Mouse (Mus musculus) myocyte (in vitro differentiated cells): ENCODE measurements at regions not wholly inside any gene's neighbourhood (a gene's known extent, or its start where the extent isn't known, plus 50 kb on each side); places are given as distances from the start of the nearest gene placed in this dataset.

ENCODE experiments used
- E2F4 ChIP-seq: IDR thresholded peaks from one replicate; pipeline ENCODE4 v1.6.1; 2011; ENCODE audit warnings: mild to moderate bottlenecking, control low read depth, moderate library complexity; ENCODE audit not compliant: insufficient read depth
- MYOD1 ChIP-seq, 3 experiments: IDR thresholded peaks; one replicate each; pipeline ENCODE4 v1.6.1; 2011; ENCODE audit warnings: control low read depth in 2 of 3, low read depth in 2 of 3, mild to moderate bottlenecking in 2 of 3, moderate library complexity in 1 of 3; ENCODE audit not compliant: insufficient read length in 2 of 3, control insufficient read depth in 1 of 3
- MYOG ChIP-seq, 3 experiments: IDR thresholded peaks; one replicate each; pipeline ENCODE4 v1.6.1; 2011; ENCODE audit warnings: control low read depth in 2 of 3, low read depth in 2 of 3, mild to moderate bottlenecking in 2 of 3; ENCODE audit not compliant: insufficient read length in 2 of 3, control insufficient read depth in 1 of 3, insufficient read depth in 1 of 3
- POLR2A ChIP-seq: IDR thresholded peaks from one replicate; pipeline ENCODE4 v1.6.1; 2011; ENCODE audit warnings: low read depth, mild to moderate bottlenecking, control low read depth, moderate library complexity; ENCODE audit not compliant: insufficient read length
- POLR2AphosphoS2 ChIP-seq: IDR thresholded peaks from one replicate; pipeline ENCODE4 v1.6.1; 2011; ENCODE audit warnings: low read depth, control low read depth; ENCODE audit not compliant: insufficient read length
- SRF ChIP-seq: IDR thresholded peaks from one replicate; pipeline ENCODE4 v1.6.1; 2011; ENCODE audit warnings: low read depth; ENCODE audit not compliant: control insufficient read depth, insufficient read length
- TCF12 ChIP-seq: IDR thresholded peaks from one replicate; pipeline ENCODE4 v1.6.1; 2011; ENCODE audit warnings: mild to moderate bottlenecking, control low read depth; ENCODE audit not compliant: poor library complexity, insufficient read depth, severe bottlenecking
- TCF3 ChIP-seq: IDR thresholded peaks from one replicate; pipeline ENCODE4 v1.6.1; 2011; ENCODE audit warnings: low read depth, control low read depth; ENCODE audit not compliant: insufficient read length

DNA sequence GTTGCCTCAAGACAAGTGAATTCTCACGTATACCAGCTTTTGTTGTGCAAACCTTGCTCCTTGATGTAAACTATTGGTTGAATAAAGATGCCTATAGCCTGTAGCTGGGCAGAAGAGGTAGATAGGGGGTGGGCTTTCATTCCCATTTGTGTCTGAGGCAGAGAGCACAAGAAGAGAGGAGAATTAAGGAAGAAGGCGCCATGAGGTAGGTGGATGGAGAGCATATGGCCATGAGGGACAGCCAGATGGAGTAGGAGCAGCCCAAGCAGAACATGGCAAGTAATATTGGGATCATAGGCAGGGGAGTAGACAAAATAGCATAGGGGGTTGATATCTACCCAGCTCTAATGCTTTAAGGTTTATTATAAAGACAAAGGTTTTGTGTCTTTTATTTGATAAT is 557.3 kb downstream of the Ptprc start:
- TF ChIP-seq TCF12 (no peak), POLR2A (no peak), POLR2AphosphoS2 (no peak), MYOG (IDR thresholded peaks at IDR 0.05; ENCODE audit: control insufficient read depth in 1 of 3, insufficient read depth in 1 of 3, insufficient read length in 2 of 3, low read depth in 2 of 3) (no peak), MYOD1 (IDR thresholded peaks at IDR 0.05; ENCODE audit: control insufficient read depth in 1 of 3, insufficient read length in 2 of 3, low read depth in 2 of 3) (no peak), E2F4 (no peak), TCF3 (no peak), SRF (no peak)
